Mouse (Mus musculus) right cerebral cortex, postnatal 36 days (tissue): Measurements from ENCODE around the gene Phb2.
A peak's percentile ranks its signal among the peaks of the same experiment; 100 is the strongest.
"Not testable (repeated sequence)": the region's sequence is repeated elsewhere in the genome, so short reads cannot be mapped to it uniquely, and the experiment has no call there.

Experiments used
- DNase-seq, 2 experiments: peaks; one replicate each; pipeline ENCODE4 v3.0.0; 2022; ENCODE audit warnings: low spot score in 2 of 2, mixed read lengths in 1 of 2

Phb2 gene

DNA sequence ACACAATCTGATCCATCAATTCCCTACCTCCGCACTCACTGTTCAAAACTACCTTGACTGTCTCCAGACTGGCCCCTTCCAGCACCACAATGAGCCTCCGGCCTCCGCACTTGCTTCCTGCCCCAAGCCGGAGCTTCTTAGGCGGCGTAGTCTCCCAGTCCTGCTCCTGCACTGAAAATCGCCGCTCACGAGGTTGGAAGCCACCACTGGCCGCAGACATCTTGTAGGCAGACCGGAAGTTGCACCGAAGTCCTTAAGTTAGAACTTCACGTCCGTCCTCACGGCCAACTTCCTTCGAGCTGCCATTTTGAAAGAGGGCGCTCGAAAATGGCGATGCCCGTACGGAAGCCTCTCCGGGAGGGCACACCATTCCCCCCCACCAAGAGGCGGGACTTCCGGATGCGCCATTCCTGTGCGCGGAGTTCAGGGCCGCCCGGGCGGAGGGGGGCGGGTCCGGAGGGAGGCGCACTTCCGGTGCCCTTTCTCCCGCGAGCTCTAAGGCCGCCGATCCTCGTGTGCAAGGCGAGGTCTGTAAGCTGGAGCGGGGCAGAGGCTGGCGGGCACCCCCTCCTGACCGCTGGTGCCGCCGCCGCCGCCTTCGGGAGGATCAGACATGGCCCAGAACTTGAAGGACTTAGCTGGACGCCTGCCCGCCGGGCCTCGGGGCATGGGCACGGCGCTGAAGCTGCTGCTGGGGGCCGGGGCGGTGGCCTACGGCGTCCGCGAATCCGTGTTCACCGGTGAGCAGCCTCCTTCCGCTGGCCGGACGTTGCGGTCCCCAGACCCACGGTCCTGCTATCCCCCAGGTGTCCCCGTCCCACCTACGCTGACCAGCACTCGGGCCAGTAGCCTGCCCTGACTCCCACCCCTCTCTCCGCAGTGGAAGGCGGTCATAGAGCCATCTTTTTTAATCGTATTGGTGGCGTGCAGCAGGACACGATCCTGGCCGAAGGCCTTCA lies at the start of gene Phb2, which contains the start of gene Emg1:
Gene Phb2, plus strand, starts transcription at position 513 of the 959 bp plus-strand sequence.
Gene Emg1, minus strand, starts transcription at position 355 of the 959 bp plus-strand sequence.
- peak; percentile 96 to 97 for DNase-seq

DNA sequence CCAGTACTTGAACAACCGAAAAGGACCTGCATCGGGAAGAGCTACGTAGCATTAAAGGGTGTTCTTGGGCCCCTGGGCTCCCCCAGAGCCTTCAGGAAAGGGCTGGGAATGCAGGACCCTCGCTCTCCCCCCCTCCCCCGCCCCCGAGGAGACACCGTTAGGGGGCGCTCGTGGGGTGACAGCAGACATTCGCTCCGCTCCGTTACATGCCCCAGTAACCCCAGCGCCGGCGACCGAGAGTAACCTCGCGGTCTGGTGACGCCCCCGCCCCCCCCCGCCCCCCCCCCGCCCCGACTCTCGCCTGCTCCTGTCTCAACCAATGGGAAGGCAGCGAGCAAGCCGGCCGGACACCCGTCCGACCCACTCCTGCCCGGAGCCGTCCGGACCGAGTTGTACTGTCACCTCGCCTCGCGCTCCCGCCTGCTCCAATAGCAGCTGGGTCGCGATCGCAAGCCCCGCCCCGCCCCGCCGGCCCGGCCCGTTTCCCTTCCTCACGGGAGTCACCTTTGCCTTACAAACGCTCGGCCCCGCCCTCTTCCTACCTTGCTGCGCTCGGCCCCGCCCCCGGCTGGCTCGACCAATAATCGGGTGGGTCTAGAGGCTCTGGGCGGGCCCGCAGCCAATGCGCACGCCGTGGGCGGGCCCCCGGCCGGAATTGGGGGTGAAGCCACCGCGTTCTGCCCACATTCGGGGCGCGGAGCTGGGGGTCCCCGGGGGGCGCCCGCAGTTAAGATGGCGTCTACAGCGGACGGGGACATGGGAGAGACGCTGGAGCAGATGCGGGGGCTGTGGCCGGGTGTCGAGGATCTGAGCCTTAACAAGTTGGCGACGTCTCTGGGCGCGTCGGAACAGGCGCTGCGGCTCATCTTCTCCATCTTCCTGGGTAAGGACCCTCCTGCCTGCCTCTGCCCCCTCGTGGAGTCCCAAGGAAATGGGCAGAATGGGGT lies 49.4 kb upstream of the Phb2 start, which contains the start of gene Lpcat3:
Gene Lpcat3, plus strand, starts transcription at position 551 of the 947 bp plus-strand sequence.
- peak; percentile 95 to 96 for DNase-seq

DNA sequence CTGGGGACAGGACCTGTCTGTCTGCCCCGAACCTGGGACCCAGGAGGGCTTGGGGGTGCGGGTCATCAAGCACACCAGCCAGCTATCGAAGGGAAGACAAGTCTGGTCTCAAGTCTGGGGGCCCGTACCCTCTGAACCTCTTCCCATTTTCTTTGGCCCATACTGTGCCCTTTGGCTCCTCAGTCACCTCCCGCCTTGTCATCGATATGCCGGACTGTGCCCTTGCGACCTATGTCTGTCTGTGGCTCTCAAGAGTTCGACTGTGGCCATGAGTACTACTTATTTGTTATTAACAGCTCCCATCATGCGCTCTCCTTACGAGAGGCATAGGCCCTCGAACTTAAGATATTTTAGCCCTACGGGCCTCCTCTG lies 48.7 kb upstream of the Phb2 start:
- no peak for DNase-seq

DNA sequence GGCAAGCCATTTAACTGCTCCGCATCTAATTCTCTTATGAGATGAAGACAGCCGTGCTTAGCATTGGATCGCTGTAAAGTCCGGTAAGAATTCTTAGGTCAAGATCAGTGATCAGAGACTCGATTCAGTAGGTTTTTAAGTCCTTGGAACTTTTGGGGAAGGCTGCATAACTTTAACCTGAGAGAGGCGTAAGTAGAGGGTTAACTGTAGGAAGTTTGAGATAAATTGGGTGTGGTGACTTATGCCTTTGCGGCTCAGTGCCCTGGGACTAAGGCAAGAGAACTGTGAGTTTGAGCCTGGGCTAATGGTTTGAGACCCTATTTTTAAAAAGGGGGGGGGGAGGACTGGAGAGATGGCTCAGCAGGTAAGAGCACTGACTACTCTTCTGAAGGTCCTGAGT lies 47.9 kb upstream of the Phb2 start:
- DNase-seq = no peak

DNA sequence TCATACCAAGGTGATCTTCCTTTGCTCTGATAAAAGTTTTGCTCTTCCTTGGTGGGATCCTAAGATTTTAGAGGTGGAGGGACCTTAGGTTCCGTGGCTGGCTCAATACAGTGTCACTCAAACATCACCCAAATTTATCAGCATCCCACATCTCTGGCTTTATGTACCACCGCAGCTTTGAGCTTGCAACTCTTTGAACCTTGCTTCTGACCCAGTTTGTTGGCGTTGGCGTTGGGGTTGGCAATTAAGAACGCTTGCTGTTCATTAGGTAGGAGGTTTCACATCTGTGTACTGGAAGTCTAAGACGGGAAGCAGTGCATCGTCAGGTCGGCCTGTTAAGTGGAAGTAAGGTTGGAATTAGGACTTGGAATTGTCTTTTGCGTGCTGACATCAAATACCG lies 47.1 kb upstream of the Phb2 start:
- no peak for DNase-seq

GRCm38 (mm10) chr6:124669234-124669859 lies 42.8 kb upstream of the Phb2 start:
- DNase-seq = no peak

DNA sequence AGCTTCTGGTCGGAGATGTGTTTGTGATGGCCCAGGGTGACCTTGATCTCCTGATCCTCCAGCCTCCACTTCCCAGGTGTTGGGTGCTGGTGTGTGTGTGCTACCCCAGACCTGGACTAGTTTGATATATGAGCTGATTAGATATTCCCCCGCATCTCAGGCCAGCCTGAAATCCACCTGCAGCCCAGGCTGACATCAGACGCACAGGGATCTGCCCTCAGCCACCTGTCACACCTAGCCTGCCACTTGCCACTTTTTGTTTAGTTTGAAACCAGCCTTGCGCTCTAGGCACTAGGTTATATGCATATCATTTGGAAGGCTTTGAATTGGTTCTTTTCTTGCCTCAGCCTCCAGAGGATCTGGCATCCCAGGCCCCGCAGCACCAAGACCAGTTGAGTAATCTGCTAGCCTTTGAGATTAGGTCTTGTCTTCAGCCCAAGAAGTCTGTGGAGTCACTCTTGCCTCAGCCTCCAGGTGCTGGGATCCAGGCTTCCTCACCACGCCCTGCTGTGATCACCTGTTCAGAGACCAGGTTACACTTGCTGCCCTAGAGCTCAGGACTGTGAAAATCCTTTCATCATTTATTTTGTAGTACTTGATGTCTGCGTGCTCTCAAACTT lies 41.7 kb upstream of the Phb2 start:
- DNase-seq = no peak

- DNase-seq = no peak
Observed at GRCm38 (mm10) chr6:124672100-124672499, 40.0 kb upstream of the Phb2 start.

GRCm38 (mm10) chr6:124673619-124674018 lies 38.5 kb upstream of the Phb2 start:
- DNase-seq = peak; percentile 41 to 56

- no peak for DNase-seq
Observed at GRCm38 (mm10) chr6:124674591-124674990, 37.5 kb upstream of the Phb2 start.

DNA sequence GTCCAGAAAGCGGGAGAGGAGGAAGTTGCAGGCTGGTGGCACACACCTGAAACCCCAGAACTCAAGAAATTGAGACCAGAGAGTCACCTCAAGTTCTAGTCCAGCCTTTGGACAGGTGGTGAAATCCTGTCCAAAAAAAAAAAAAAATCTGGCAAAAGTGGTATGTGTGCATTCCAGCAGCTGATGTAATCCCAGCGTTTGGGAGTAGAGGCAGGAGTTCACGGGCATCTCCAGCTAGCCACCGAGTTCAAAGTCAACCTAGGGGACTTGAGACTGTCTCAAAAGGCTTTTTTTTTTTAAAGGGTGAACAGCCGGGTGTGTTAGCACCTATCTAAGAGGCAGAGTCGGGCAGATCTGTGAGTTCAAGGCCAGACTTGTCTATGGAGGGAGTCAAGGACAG lies 36.0 kb upstream of the Phb2 start:
- no peak for DNase-seq

GRCm38 (mm10) chr6:124678769-124679168 lies 33.4 kb upstream of the Phb2 start:
- DNase-seq = no peak

DNA sequence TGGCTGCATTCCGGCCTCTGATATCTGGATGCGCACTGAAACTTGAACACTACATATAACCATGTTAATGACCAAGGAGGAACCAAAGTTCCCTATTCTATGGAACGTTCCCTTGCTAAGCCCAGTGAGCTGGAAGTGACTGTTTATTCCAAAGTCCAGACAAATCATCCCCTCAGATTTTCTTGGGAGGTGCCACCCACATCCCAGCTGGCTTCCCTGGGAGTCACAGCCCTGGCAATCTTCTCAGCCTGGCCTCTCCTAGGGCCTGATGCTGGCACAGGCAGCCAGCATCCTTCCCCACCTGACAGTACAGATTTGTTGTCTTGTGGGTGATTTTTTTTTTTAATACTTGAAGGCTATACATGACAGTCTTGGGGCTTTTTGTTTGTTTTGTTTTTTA lies 32.6 kb upstream of the Phb2 start:
- no peak for DNase-seq

GRCm38 (mm10) chr6:124682291-124682690 lies 29.8 kb upstream of the Phb2 start:
- not testable (repeated sequence) for DNase-seq

DNA sequence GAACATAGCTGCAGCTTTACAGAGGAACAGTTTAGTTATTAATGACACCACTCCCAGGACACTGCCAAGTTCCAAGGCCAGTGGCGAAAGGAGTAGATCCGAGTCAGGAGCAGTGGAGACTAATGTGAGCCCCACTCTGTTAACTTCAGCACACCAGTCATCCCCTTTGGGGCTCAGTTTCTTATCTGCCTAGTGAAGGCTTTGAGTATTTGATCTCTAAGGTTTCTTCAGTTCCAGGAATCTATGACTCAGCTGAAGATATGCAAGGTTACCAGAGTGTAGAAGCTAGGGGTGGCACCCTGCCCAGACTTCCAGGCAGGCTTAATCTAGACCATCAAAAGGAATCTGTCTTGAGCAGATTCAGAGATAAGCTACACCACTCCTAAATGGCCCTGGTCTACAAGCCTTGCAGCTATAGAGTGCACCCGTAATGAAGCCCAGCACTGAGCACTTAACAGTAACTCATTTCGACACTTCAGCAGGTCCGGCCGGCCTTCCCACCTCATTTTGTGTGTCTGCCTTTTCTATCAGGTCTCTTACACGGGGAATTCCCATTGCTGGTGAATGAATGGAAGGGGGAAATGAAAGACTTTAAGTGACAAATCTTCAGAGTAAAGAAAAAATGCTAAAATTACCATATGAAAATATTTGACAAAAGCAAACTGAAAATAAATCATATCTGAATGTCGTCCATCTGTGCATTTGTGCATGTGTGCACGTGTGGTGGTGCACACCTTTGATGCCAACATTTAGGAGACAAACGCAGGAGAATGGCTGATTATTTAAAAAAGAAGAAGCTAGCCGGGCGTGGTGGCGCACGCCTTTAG lies 28.3 kb upstream of the Phb2 start:
- no peak for DNase-seq

- no peak for DNase-seq
Observed at GRCm38 (mm10) chr6:124685606-124686386, 26.3 kb upstream of the Phb2 start.

- DNase-seq = not testable (repeated sequence)
Observed at GRCm38 (mm10) chr6:124686644-124687043, 25.5 kb upstream of the Phb2 start.

DNA sequence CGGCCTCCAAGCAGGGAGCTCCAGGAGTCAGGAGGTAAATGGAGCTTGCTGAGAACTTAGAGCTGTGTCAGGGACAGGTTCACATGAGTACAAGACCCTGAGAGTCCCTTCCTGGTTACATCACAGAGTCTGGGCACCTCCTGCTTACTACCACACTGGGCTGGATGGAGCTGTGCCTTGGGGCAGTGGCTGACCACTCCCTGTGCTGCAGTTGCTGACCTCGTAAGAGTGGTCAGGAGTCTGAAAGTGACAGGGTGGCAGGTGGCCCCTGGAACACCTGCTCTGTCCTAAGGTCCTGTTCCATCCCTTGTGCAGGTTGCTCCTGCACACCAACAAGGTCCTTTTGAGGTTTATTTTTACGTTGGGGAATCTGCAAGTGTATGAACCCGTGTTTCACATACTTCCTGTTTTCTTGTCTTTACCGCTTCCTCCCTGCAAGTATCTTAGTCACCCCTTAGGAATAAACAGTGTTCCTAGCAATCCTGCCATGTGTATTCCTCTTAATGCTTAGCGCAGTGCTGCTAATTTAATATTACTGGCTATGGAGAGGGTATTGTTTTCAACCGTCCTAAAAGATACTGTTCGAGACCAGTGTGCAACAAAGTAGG lies 23.9 kb upstream of the Phb2 start:
- DNase-seq = no peak

DNA sequence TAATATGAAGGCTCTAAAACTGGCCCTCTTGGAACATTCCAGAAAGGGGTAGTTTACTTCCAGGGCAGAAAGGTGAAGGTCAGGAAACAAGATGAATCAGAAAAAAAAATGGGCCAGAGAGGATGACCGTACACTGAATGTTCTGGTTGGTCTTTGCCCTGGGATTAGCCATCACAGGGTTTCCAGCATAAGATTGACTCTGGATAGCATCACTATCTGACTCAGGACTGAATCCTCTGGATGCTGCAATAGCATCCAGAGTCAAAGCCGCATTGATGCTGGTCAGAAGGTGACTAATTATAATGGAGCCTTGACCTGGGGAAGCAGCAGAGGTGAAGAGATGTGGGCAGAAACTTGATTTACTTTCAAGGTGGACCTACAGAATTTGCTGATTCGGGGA lies 23.1 kb upstream of the Phb2 start:
- no peak for DNase-seq
